Mouse (Mus musculus) ES-E14 (cell line): ENCODE data around the gene Acvrl1.

Experiments
- CHD2 ChIP-seq: IDR thresholded peaks from 2 replicates; pipeline ENCODE4 v1.6.1; 2014; ENCODE audit warnings: mild to moderate bottlenecking, low read depth, low read length, inconsistent platforms
- HCFC1 ChIP-seq: IDR thresholded peaks from 2 replicates; pipeline ENCODE4 v1.6.1; 2012; ENCODE audit warnings: low read length, inconsistent platforms, borderline replicate concordance; ENCODE audit not compliant: insufficient read depth
- MAFK ChIP-seq: IDR thresholded peaks from 2 replicates; pipeline ENCODE4 v1.6.1; 2014; ENCODE audit warnings: mild to moderate bottlenecking, low read depth, low read length, inconsistent platforms; ENCODE audit not compliant: insufficient read depth
- ZC3H11A ChIP-seq: IDR thresholded peaks from 2 replicates; pipeline ENCODE4 v1.6.1; 2012; ENCODE audit warnings: low read depth, mild to moderate bottlenecking, inconsistent platforms, low read length, borderline replicate concordance
- ZNF384 ChIP-seq: IDR thresholded peaks from 2 replicates; pipeline ENCODE4 v1.6.1; 2012; ENCODE audit warnings: low read depth, low read length, inconsistent platforms

DNA sequence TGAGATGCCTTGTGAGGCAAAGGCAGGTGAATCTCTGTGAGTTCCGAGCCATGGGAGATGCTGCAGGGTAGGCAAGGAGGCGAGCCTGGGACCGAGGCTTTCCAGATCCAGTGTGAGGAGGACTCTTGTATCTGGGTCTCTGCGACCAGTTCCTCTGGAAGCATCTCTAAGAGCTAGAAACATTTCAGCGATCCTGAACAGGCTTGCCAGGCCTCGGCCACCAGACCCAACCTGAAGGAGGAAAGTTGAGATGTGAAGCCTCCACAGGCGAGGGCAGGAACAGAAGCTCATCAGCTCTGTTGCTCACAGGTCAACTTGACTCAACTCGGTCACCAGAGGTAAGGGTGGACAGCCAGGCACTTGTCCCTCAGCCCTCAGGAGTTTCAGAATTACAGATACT, 36.8 kb upstream of the Acvrl1 start:
- TF ChIP-seq ZNF384, result no peak
- TF ChIP-seq MAFK, result no peak
- TF ChIP-seq HCFC1, result no peak
- TF ChIP-seq ZC3H11A, result no peak
- TF ChIP-seq CHD2, result no peak
